Mouse (Mus musculus): ENCODE measurements around the gene Gm20509. TPM values are rescaled to one million over a fixed set of nuclear protein-coding genes. Genes with fewer than 3 reads are reported as not detected.

Gm20509 gene
- total RNA-seq, 2 experiments from 2014 or later, result not detected

Other genes starting within 250 kb of the Gm20509 start
- gene Pygo1, start 176.8 kb upstream of the Gm20509 start, total RNA-seq (2021), result 10 to 100 TPM; 13.5 to 14.9 TPM
- gene Dyx1c1, start 143.7 kb upstream of the Gm20509 start, total RNA-seq (2021), result under 1 TPM; 0.30 to 0.57 TPM
- gene Gm44503, start 143.6 kb upstream of the Gm20509 start, total RNA-seq (2021), result not detected
- 1 to 10 TPM; 5.8 to 6.7 TPM for gene Ccpg1os, start 117.1 kb upstream of the Gm20509 start, total RNA-seq (2021)
- 10 to 100 TPM; 84.9 to 95.1 TPM for gene Ccpg1, start 117.0 kb upstream of the Gm20509 start, total RNA-seq (2021)
- 1 to 10 TPM; 1.8 to 2.5 TPM for gene Pigb, start 62.1 kb upstream of the Gm20509 start, total RNA-seq (2021)
- gene Rab27a, start 57.6 kb upstream of the Gm20509 start, total RNA-seq (2021), result 1 to 10 TPM; 5.1 to 6.9 TPM
- gene Khdc3, start 634 bp upstream of the Gm20509 start, total RNA-seq (2021), result under 1 TPM; 0.40 to 0.46 TPM
- gene Rsl24d1, start 11.0 kb downstream of the Gm20509 start, total RNA-seq (2021), result 10 to 100 TPM; 46.0 to 53.9 TPM